Mouse (Mus musculus): ENCODE measurements at regions not wholly inside any gene's neighbourhood (a gene's known extent, or its start where the extent isn't known, plus 50 kb on each side); places are given as distances from the start of the nearest gene placed in this dataset.

DNA sequence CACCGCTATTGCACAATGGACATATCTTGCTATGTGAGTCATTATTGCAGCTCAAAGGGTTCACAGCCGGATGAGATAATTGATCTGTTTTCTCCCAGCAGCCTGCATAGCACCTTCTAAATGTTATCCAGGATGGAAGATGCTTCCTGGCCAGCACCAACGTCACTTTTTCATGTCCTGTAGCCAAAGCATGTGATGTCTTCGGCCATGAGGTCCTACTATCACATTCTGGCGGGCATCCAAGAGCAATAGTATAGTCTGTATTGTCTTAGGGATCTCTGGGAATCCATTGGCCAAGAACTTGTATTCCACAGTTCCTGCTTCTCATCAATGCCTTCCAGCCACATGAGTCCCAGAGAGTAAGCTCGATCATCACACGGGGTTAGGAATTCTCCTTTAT is 70.6 kb downstream of the Npy start:
- DNase-seq (ENCODE audit: low spot score in 2 of 2): no peak

DNA sequence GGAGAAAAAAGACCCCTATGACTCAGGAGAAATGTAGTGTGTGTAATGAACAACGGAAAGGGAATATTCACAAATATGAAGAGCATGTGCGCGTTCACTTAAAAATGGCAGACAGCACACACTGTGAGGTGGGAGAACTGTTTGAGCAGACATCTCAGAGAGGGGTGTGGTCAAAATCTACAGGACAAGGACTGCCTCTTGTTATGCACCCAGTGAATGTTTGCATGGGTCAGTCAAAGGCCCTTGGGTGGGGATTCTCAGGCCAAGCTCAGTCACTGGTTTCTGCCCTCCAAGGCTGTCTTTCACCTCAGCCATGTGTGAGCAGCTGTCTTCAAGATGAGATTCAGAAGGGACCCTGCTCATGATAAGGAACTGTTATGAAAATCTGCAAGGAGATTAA is 76.6 kb downstream of the Npy start:
- no peak for DNase-seq (ENCODE audit: low spot score in 2 of 2)

DNA sequence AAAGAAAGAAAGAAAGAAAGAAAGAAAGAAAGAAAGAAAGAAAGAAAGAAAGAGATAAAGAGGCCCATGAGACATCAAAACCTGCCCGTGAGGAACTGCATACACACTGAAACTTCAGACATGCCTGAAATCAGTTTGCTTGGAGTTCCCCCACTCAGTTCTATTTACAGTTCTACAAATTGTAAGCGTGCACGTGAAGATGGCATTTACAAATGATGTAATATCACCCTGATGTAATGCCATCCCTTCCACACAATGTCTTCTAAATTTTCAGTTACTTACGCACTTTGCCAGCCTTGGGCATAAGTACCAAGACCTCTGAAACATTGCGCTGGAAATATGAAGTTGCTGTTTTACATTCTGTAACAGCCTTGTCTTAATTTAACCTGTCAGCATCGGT is 79.0 kb downstream of the Npy start:
- no peak for DNase-seq (ENCODE audit: low spot score in 2 of 2)

DNA sequence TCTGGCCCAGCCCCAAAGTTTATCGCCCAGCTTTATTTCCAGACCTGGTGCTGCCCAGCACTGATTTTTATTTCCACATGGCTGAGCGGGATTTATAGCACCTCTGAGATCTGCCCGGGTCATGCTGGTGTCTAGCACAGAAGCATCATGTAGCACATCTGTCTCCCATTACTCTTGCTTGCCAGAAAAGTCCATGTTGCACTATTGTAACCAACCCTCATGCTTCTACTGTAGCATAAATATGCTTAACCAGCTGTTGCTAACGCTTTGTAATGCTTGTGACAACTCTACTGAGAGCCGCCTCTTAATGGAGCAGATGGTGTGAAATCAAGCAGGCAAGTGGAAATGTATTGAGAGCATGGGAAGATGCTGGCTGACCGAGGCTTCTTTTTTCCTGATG is 81.5 kb downstream of the Npy start:
- DNase-seq (ENCODE audit: low spot score in 2 of 2): peak in 1 of 2 experiments; percentile 15

DNA sequence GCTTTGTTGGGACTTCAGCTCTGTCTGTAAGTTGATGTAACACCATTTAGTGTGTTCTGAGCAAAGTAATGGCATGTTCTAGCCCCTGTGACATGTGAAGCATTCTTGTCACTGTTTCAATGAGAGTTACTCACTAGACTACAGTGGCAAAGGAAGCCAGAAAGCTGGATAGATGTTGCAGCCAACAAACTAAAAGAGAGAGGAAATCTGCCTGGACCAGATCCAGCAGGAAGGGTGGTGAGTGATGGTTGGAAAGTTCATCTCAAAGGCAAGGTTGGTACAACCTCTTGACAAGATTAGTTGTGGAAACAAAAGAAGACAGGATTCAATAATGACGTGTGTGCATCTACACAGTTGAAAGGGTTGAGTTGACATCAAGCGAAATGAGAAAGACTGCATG is 83.9 kb downstream of the Npy start:
- DNase-seq (ENCODE audit: low spot score in 2 of 2): no peak

DNA sequence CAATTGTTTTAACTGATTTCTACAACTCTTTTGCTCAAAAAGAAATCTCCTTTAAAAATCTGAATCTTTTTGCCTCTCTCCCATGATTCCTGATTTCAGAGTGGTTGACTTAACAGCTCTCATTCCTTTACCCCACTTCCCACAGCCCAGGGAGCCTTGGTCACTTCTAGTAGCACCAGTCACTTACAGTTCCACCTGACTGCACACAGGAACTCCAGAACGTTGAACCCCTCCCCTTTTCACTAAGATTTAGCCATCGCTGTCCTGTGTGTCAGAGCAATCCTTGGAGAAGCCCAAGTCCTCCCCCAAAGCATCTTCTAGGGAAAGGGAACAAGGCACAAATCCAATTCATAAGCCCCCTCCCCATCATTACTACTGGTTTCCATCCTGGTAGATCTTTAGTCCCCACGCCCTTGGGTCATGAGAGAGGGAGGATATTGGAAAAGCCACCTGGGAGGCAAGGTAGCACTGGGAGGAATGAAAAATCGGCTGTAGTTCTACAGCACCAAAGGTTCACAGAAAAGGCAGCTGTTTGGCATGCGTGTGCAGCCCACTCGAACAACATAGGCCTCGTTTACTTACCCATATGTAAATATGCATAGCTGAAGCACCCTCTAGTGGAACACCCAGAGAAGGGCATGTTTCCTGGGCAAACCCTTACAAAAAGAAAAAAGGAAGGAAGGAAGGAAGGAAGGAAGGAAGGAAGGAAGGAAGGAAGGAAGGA is 96.7 kb downstream of the Npy start:
- peak in 1 of 2 experiments; percentile 40 for DNase-seq (ENCODE audit: low spot score in 2 of 2)

DNA sequence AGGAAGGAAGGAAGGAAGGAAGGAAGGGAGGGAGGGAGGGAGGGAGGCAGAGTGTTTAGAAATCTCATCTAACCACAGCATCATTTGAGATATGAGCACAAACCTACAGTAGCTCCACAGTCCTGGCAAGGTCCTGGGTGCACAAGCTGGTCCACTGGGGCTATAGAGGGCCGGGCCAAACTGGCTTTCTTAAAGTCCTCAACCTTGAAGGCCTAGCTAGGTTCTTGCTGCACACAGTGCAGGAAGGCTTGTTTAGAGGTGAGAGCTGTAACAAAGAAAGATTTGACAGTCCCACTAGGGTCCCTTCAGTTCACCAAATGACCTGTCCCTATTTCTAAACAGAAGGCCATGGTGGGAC is 97.3 kb downstream of the Npy start:
- DNase-seq (ENCODE audit: low spot score in 2 of 2): no peak

DNA sequence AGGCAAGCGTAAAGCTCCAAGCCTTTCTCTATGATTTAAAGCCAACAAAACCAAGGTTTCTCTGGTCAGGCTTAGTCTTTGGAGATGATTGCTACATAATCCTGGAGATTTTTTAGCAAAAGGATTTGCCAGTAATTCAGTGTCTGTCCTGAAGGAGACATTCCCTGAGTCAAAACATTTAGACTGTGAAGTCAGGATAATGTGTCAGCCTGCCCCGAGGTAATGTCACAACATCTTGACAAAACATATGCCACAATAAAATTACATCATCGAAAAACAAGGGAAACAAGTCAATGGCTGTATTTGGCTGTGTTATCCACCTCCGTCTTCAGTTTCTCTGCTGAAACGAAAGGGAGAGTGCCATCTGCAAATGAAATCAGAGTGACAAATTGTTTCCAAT is 101.8 kb downstream of the Npy start:
- no peak for DNase-seq (ENCODE audit: low spot score in 2 of 2)

DNA sequence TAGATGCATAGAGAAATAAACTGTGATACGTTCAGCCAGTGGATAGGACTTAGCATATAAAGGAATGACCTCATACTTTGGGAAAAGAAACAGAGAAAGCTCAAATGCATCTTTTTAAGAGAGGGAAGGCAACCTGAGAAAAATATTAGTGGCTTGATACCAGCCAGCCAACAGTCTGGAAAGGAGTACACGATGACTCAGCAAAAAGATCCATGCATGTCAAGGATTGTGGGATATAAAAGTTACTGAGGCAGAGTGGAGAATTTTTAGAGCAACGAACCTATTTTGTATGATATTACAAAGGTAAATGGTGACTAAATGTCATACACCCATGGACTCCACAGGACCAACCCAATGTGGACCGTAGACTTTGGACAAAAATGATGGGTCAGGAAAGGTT is 105.6 kb downstream of the Npy start:
- no peak for DNase-seq (ENCODE audit: low spot score in 2 of 2)

DNA sequence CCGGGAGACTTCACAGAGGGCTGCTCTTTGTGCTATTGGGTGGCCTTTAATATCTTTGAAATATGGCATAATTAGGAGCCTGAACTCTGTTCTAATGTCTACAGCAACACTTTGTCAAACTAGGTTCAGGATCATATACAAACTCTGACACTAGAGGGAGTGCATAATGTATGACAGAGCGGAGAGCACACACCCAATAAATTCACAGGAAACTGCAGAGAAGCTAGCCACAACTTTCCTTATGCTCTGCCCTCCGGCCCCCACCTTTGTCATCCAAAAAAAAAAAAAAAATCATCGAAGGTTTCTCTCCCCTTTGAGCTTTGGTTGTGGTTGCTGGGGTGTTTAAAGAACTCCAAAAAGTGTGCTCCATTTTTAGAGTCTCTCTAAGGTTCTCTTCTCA is 107.6 kb downstream of the Npy start:
- DNase-seq (ENCODE audit: low spot score in 2 of 2): no peak

DNA sequence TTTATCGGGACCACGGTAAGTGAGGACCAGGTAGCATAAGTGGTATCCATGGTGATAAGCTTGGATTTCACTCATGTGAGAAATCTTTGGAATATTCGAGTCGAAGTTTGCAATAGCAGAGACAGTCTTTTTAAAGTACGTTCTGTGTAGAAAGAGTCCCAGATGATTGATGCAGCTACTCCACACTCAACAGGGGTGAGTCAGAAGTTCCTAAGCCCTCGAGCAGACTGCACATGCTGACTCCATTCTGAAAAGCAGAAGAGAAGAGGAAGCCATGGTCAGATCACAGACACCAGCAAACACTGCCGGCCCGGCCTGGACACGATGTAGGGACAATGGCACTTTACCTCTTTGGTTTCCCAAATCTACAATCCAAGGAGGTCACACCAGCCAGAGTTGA is 120.6 kb downstream of the Npy start:
- DNase-seq (ENCODE audit: low spot score in 2 of 2): no peak

DNA sequence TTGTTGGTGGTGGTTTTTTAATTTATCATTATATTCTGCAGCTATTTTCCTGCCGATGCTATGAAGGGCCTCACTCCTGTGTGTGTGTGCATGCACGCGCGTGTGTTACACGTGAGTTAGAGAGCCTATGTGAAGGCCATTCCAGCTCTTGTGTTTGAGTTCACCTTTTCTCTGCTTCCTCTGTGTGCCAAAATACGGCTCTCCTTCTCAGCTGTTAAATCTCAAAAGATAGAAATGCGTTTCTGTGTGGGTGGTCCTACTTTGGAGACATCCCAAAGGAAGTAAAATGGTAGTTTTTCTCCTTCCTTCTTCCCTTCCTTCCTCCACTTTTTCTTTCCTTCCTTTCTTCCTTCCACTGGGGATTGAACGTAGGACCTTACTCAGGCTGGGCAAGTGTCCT is 136.4 kb downstream of the Npy start:
- DNase-seq (ENCODE audit: low spot score in 2 of 2): no peak

DNA sequence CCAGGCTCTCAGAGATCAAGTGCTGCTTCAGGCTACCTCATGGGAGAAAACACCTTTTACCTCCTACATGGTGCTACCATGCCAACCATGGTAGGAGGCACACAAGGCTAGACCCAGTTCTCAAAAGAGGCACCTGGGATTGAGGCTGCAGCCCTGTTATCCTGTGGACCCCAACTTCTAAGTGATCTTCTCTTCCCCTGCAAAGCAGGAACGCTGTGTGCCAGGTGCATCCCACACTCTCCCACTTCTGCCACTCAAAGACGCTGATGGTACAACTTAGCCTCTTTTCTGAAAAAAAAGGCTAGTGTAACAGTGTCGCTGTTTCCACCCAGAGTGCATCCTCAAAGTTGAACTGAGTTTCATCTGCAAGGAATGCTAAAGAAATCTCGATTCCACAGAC is 138.7 kb downstream of the Npy start:
- DNase-seq (ENCODE audit: low spot score in 2 of 2): no peak

DNA sequence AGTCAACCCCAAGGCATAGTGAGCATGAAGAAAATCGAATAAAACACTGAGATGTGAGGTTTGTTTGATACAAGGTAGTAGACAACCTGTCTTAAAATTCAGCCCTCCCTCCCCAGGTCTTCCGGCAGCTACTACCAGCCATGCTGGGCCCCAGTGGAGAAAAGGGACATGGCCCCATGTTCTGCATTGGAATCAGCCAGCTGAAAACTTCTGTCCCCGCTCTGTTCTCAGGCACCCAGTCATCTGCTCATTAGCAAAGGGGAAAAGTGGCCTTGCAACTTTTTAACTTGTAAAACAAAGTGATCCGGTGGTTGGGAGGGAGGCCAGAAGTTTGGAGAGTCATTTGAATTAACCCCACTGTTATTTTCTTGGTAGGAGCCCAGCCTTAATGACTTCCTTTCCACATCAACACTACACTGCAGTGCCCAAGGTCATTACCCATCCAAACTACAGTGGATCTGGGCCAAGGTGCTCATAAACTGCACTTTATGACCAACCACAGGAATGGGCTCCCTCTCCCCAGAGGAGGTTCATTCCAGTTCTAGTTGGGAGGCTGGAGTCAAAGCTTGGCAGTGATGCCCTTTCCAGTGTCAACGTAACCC is 143.5 kb downstream of the Npy start:
- no peak for DNase-seq (ENCODE audit: low spot score in 2 of 2)

DNA sequence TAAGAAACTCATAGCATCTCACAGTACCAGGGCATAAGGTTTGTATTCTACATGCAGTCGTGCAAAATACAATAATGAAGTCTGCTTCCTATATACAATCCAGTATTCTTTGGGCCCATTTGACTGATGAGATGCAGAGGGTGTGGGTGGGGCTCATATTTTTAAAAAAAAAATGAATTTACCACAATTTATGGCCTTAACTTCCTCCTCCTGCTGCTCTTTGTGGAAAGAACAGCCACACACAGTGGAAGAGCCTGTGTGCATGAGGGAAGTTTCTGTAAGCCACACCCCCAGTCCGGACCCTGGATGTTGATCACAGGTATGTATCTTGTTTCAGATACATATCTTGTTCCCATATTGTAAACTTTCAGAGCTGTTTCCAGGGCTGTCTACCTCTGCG is 143.5 kb upstream of the Mpp6 start:
- no peak for DNase-seq (ENCODE audit: low spot score in 2 of 2)

DNA sequence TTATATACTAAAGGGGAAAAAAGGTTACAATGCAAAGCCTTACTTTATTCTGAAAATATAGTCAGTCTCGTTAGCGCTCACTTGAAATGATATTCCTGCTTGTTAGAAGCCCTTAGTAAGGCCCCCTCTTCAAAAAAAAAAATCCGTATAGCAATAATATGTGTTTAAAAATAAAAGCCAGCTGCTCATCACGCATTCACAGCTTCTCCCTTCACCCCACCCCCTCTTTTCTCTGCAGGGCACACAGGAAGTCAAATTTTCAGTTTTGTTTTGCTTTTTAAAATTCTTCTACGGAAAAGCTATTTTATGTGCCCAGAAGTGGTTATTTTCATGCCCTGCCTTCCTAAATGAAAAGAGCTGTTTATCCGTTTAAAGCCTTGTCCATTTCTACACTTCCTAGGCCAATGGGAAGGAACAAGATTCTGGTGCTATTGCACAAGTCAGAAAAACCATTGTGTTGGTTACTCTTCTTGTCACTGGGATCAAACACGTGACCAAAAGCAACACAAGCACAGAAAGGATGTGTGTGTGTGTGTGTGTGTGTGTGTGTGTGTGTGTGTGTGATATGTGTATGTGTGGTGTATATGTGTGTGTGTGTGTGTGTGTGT is 136.7 kb upstream of the Mpp6 start:
- DNase-seq (ENCODE audit: low spot score in 2 of 2): no peak

DNA sequence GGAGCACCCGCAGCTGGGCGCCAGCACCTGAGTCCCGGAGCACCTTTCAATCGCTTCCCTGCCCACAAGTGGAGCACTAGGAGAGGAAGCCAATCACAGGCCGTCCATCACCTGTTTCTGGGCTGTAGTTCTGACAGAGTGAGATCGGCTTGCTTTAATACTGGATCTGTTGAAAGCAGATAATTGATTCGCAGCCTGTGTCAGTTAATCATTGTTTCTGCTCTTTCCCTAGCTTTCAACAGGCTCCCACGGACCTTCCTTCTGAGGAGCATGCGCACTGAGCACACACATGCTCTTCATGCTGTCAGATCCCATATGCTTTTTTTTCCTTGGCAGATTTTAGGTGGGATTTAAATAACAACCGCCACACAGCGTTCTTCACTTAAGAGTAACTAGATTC is 132.3 kb upstream of the Mpp6 start:
- peak in 1 of 2 experiments; percentile 32 for DNase-seq (ENCODE audit: low spot score in 2 of 2)

DNA sequence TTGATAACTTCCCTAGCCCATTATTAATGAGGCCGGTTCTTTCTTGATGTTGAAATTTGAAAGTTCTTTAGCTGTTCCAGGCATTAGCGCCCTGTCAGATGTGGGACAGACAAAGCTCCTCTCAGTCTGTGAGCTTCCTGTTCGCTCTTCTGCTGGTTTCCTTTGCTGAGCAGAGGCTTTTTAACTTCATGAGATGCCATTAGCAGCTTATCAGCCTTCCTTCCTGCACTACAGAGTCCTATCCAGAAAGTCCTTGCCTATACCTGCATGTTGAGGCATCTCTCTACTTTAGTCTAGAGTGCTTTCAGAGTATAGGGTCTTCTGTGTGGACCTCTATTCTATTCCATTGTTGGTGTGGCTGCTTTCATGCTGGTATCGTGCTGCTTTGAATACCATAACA is 126.3 kb upstream of the Mpp6 start:
- no peak for DNase-seq (ENCODE audit: low spot score in 2 of 2)

DNA sequence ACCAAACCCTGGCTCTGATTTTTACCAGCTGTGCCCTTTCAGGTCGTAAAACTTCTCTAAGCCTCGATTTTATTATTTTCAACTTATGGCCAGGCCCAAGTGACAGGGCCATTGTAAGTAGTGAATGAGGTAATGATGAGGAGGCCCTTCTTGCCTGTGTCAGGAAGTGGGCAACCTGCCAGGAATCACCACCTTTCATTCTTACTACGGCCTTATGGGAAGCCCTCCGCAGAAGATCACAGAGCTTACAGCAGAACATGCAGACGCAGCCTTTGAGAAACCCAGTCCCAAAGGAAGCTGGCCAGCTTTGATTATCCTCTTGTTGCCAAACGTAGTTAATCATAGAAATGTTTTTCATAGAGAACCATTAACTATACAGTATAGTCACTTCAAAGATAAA is 124.9 kb upstream of the Mpp6 start:
- DNase-seq (ENCODE audit: low spot score in 2 of 2): no peak

DNA sequence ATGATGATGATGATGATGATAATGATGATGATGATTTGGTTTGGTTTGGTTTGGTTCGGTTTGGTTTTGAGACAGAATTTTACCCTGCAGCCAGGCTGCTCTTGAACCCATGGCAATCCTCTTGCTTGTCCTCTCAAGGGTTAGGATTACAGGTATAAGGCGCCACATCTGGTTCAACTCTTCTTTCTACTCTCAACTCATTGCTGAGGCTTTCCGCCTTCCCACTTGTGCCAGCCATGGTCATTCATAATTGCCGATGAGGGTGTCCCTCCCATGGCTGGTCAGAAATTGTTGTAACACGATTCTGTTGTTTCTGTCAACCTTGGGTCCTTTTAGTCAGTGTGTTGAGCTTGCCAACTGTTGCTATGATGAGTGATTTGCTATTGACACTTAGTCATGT is 122.9 kb upstream of the Mpp6 start:
- no peak for DNase-seq (ENCODE audit: low spot score in 2 of 2)

DNA sequence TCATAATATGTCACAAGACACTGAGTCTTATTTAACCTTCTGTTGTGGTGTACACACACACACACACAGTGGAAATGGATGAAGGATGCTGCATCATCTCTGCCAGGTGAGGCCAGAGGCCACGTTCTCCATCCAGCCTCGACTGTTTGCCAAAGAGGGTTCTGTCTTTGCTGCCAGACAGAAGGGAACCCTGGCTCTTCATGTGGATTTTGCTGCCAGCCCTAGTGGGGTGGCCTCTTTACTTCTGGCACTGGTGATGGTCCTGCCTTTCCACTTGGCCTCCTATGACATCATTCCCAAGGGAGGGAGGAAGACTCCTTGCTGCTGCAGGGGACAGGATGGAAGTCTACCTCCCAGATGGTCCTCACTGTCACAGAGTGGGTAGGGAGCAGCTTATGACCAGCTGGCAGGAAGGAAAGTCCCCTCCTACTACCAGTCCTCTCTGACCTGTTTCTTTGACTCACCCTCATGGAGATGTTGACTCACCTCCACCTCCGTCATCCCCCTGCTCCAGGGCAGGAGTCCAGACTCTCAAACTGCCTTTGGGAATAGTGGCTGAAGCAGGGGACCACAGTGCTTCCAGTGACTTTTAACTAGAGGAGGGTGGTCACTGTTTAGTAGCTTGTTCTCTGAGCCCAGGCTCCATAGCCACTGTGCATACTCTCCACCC is 122.4 kb upstream of the Mpp6 start:
- DNase-seq (ENCODE audit: low spot score in 2 of 2): no peak

DNA sequence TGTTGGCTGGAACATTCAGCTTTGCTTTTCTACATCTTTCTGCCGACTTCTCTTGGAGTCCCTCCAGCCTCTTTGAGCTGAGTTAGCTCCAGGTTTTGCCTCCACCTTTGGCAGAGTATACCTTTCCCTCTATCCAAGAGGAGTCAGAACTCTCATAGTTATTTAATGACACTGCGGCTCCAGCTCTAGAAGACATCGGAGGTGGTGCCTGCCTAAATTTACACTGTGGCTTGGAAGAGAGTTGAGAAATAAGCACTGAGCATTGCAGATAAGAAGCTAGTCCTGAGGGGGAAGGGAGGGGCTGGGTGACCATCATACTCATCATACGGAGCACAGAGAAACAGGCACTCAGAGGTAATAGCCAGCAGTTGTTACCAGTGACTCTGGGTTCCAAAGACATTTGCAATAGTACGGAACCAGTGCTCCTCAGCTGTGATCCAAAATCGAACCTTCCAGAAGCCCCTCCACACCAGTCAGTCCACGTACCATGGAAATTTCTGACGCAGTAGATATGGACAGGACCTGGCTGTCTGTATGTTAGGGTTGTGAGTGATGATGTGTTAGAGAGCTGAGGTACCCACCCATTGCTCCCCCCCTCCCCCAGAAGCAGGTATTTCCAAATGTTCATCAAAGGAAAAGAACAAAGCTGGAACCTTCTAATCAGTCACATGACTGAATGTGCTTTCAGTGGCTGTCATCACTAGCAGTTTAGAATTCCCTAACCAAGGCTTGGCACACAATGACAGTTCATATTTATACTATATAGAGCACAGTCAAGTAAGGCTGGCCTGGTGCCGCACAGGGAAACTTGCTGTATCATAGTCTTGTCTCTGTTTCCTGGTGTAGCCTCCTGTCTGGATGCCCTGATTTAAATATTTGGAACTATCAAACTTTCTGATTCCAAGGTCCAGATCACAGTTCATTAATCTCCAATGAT is 120.2 kb upstream of the Mpp6 start:
- DNase-seq (ENCODE audit: low spot score in 2 of 2): peak in 1 of 2 experiments; percentile 28

Data from left cerebral cortex, adult 9 months (tissue).